Mouse (Mus musculus): ENCODE measurements around the gene Zdhhc9. TPM values are rescaled to one million over a fixed set of nuclear protein-coding genes. Genes with fewer than 3 reads are reported as not detected.

Zdhhc9 gene
- polyA plus RNA-seq, 1 experiment from 2014 or later: 6.6 TPM

DNA sequence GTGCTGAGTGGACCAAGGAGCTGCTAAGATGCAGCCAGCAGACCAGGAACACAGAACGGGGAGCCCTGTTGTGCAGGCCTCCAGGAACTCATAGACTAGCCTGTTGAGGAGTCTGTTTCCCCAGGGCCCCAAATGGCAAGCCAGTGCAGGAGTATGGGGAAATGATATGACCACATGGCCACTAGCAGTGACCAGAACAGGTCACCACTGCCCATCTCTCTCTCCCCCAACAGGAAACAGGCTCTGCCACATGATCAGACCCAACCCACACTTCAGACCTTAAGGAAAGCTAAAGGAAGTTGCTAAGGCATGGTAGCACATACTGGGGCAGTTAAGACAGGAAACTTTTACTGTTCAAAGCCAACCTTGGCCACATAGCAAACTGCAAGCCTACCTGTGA lies 79.5 kb downstream of the Zdhhc9 start:
- Histone ChIP-seq H3K36me3 (ENCODE audit: control insufficient read depth, insufficient read depth, low read length) (no peaks in the 10 kb centered on the region), H3K9me3 (ENCODE audit: control insufficient read depth, low read length) (no peaks in the 10 kb centered on the region), H3K9ac (ENCODE audit: low read depth, low read length) (no peak overlapping the region), H3K4me3 (ENCODE audit: low read depth, low read length) (no peak overlapping the region), H3K27me3 (replicated peaks; ENCODE audit: control insufficient read depth, insufficient read depth, low read length) (no peaks in the 10 kb centered on the region), H3K4me1 (ENCODE audit: control insufficient read depth, insufficient read depth, low read length) (no peaks in the 10 kb centered on the region), H3K4me2 (ENCODE audit: low read depth, low read length) (no peak overlapping the region), H3K27ac (replicated peaks; ENCODE audit: low read depth, low read length) (no peak overlapping the region)
- ATAC-seq (ENCODE audit: low read depth) (no peak), DNase-seq (ENCODE audit: low spot score) (no peak)
- WGBS: 57% methylated on average over 1 of the region's 1 CpGs

DNA sequence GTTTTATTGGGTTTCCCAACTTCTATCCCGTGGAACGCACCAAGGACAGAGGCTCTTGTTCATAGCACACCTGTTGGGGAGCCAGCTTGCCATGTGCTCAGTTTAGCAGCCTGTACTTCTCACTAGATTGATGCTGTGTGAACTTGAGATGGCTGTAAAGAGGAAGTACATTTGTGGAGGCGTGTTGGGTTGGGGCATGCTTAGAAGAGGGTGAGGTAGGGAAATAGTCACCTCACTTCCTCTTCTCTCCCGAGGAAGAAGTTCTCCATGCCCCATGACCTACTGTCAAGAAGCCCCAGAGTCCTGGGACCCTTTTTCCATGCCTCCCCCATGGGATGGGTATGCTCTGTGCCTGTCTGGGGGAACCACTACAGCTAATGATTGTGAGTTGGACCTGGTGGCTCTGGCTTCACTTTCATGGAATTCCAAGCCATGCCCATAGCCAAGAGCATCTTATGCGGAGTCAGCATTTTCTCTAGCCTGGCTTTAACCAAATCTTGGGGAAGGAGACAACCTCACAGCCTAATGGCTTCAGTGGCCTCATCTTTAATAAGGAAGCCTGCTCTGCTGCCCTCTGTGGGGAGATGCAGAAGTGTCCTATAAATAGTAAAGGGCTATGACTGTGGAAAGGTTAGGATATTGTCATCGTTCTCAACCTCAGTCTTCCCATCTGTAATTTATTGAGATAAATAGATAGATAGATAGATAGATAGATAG lies 81.0 kb downstream of the Zdhhc9 start:
- no peaks in the 10 kb centered on the region for H3K4me1 ChIP-seq (ENCODE audit: control insufficient read depth, insufficient read depth, low read length)
- no peak overlapping the region for H3K4me3 ChIP-seq (ENCODE audit: low read depth, low read length)
- H3K27me3 ChIP-seq (replicated peaks; ENCODE audit: control insufficient read depth, insufficient read depth, low read length): no peaks in the 10 kb centered on the region
- no peak for ATAC-seq (ENCODE audit: low read depth)
- WGBS: 76% methylated on average over 6 of the region's 6 CpGs
- no peak for DNase-seq (ENCODE audit: low spot score)
- H3K27ac ChIP-seq (replicated peaks; ENCODE audit: low read depth, low read length): no peak overlapping the region
- no peaks in the 10 kb centered on the region for H3K36me3 ChIP-seq (ENCODE audit: control insufficient read depth, insufficient read depth, low read length)
- no peak overlapping the region for H3K9ac ChIP-seq (ENCODE audit: low read depth, low read length)
- no peak overlapping the region for H3K4me2 ChIP-seq (ENCODE audit: low read depth, low read length)
- no peaks in the 10 kb centered on the region for H3K9me3 ChIP-seq (ENCODE audit: control insufficient read depth, low read length)

DNA sequence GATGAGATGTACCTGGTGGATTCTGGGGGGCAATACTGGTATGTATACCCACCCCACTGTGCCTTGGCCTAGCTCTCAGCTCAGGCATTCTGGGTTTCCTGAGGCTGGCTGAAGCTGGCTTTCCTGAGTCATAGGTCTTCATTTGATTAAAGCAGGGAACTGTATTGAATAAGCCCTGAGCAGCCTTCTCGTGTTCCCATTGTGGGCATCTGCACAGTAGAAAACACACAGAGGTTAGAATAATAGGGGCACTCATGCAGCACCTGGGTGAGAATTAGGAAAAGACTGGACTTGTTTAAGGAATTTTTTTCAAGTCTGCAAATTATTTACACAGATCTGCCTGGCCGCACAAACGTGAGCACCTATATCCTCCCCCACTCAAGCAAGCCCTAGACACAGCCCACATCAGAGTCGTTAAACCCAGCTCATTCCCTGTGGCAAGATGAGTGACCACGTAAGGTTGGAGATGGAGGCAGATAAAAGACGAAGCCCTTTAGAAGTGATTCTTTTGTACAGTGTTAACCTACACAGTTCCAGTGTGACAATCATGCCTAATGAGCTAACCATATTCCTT lies 81.7 kb downstream of the Zdhhc9 start:
- Histone ChIP-seq H3K27me3 (replicated peaks; ENCODE audit: control insufficient read depth, insufficient read depth, low read length) (no peaks in the 10 kb centered on the region), H3K27ac (replicated peaks; ENCODE audit: low read depth, low read length) (no peak overlapping the region), H3K4me2 (ENCODE audit: low read depth, low read length) (no peak overlapping the region), H3K9ac (ENCODE audit: low read depth, low read length) (no peak overlapping the region), H3K4me3 (ENCODE audit: low read depth, low read length) (no peak overlapping the region), H3K9me3 (ENCODE audit: control insufficient read depth, low read length) (no peaks in the 10 kb centered on the region), H3K36me3 (ENCODE audit: control insufficient read depth, insufficient read depth, low read length) (no peaks in the 10 kb centered on the region), H3K4me1 (ENCODE audit: control insufficient read depth, insufficient read depth, low read length) (no peaks in the 10 kb centered on the region)
- ATAC-seq (ENCODE audit: low read depth) (peak; percentile 59; the same call in 1 of the 2 replicates), DNase-seq (ENCODE audit: low spot score) (no peak)
- 79% methylated on average over 6 of the region's 6 CpGs for WGBS

DNA sequence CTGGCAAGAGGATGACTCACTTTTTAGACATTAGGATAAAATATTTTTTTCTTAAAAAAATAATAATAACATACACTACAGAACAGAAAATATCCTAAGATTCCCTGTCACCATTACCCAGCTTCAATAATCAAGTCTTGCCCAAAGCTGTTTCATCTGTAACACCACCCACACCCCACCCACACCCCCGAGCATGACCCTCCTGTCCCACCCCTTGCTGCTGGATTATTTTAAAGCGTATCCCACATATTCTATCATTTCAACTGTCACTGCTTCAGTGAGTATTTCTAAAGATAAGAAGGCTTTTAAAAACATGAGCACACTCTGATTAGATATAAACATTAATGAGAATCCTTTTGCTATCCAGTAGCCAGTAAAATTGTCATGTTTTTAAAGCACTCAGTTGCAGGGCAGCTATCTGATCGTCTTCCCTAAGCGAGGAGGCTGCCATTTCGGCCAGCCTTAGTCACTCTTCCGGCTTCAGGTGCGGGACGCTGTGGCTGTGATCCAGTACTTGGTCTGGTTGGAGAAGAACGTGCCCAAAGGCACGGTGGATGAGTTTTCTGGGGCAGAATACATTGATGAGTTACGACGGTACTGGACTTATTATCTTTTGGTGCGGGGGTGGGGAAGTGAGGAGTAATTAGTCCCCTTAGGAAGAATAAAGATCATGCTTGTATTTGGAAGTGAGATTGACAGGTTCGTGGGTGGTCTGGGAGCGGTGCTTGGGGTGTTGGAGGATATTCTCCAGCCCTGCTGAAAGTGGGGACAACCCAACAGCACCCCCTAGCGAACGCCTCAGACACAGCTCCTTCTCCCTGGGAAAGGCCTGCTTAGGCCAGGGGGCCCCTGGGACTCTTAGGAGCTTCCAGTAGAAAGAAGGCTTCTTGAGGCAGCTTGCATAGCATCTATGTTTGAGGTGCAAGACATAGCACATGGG lies 84.3 kb downstream of the Zdhhc9 start:
- no peak overlapping the region for H3K27ac ChIP-seq (replicated peaks; ENCODE audit: low read depth, low read length)
- peak overlapping the region; percentile 25; the same call in 1 of the 2 replicates for H3K9ac ChIP-seq (ENCODE audit: low read depth, low read length)
- peak; percentile 68; the same call in 1 of the 2 replicates for ATAC-seq (ENCODE audit: low read depth)
- WGBS: 27% methylated on average over 17 of the region's 17 CpGs
- no peaks in the 10 kb centered on the region for H3K9me3 ChIP-seq (ENCODE audit: control insufficient read depth, low read length)
- H3K36me3 ChIP-seq (ENCODE audit: control insufficient read depth, insufficient read depth, low read length): no peaks in the 10 kb centered on the region
- no peaks in the 10 kb centered on the region for H3K4me1 ChIP-seq (ENCODE audit: control insufficient read depth, insufficient read depth, low read length)
- no peaks in the 10 kb centered on the region for H3K27me3 ChIP-seq (replicated peaks; ENCODE audit: control insufficient read depth, insufficient read depth, low read length)
- H3K4me2 ChIP-seq (ENCODE audit: low read depth, low read length): peak overlapping the region; percentile 43
- no peak overlapping the region for H3K4me3 ChIP-seq (ENCODE audit: low read depth, low read length)
- DNase-seq (ENCODE audit: low spot score): peak; percentile 53

Other genes starting within 250 kb of the Zdhhc9 start
- 10.6 and 11.4 TPM in 2 replicates for gene Apln, start 174.0 kb downstream of the Zdhhc9 start, polyA plus RNA-seq (2014; fragmentation: Nextera tagmentation; extraction: Ambion mirVana)
- 4.6 and 5.8 TPM in 2 replicates for gene Xpnpep2, start 100.2 kb downstream of the Zdhhc9 start, polyA plus RNA-seq (2014; fragmentation: Nextera tagmentation; extraction: Ambion mirVana)
- 4.6 and 4.8 TPM in 2 replicates for gene Sash3, start 62.4 kb downstream of the Zdhhc9 start, polyA plus RNA-seq (2014; fragmentation: Nextera tagmentation; extraction: Ambion mirVana)
- 17.2 and 17.4 TPM in 2 replicates for gene Utp14a, start 48.0 kb upstream of the Zdhhc9 start, polyA plus RNA-seq (2014; fragmentation: Nextera tagmentation; extraction: Ambion mirVana)
- 6.7 and 7.0 TPM in 2 replicates for gene Bcorl1, start 132.5 kb upstream of the Zdhhc9 start, polyA plus RNA-seq (2014; fragmentation: Nextera tagmentation; extraction: Ambion mirVana)